Mouse (Mus musculus) cortical plate, adult 2 months (tissue): Measurements from ENCODE around the gene Tmem245.

Experiments used
- CTCF ChIP-seq: fragments of 200-500 bp; IDR thresholded peaks from 2 replicates; pipeline ENCODE4 v1.5.1; 2011; ENCODE audit warnings: mild to moderate bottlenecking, control low read depth, low read length; ENCODE audit not compliant: insufficient read depth; ENCODE audit errors: extremely low read depth
- POLR2A ChIP-seq: fragments of 200-500 bp; IDR thresholded peaks from 2 replicates; pipeline ENCODE4 v1.6.1; 2011; ENCODE audit warnings: mild to moderate bottlenecking, low read length, control low read depth; ENCODE audit not compliant: insufficient read depth; ENCODE audit errors: extremely low read depth

- no peak for TF ChIP-seq CTCF
- TF ChIP-seq POLR2A = no peak
Observed at GRCm38 (mm10) chr4:56828932-56829331, 118.3 kb downstream of the Tmem245 start.
